Mouse (Mus musculus): ENCODE data around the gene Slc10a1.

The Slc10a1 gene

DNA sequence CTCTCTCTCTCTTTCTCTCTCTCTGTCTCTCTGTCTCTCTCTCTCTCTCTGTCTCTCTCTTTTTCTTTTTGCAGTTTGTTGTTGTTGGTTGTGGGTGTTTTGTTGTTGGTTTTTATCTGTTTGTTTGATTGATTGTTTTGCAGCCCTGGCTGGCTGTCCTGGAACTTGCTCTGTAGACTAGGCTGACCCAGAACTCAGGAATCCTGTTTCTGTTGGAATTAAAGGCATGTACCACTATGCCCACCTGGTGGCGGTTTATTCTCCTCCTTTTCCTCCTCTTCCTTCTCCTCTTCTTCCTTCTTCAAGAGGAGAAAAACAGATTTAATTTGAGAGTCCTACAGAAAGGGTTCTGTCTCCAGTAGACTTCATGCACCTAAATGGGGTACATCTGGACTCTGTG, 41.0 kb downstream of the Slc10a1 start:
- no peak for DNase-seq (ENCODE audit: low spot score in 2 of 2)

DNA sequence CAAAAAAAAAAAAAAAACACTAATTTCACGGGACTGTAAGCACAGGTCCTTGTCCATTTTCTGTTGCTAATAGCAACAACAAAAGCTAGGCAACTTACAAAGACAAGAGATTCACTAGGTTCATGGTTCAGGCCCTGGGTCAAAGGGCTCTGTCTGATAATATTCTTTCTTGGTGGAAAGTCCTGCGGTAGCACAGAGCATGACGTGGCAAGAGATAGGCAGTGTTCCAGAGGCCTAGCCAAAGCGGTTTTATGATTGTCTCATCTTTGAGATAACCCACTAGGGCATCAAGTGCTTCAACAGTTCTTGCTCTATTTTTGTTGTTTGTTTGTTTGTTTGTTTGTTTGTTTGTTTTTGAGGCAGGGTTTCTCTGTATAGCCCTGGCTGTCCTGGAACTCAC, 42.0 kb downstream of the Slc10a1 start:
- DNase-seq (ENCODE audit: low spot score in 2 of 2): no peak

DNA sequence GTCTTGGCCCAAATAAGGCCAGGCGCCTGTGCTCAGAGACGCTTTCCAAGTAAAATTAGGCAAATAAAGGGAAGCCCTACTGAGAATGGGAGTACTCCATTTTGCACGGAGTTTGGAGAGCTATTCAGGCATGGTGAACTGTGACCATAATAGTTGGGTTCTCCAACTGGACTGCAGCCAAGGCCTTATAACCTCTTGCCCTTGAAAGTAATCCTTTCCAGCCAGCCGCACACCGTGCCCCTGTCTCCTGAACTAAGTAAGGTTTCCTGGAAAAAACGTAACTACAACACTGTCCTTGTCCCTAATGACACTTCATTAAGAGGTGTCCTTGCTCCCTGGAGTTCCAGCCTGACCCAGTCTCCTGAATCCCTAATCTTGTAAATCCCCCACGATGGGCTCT, 42.6 kb downstream of the Slc10a1 start:
- DNase-seq (ENCODE audit: low spot score in 2 of 2): no peak

DNA sequence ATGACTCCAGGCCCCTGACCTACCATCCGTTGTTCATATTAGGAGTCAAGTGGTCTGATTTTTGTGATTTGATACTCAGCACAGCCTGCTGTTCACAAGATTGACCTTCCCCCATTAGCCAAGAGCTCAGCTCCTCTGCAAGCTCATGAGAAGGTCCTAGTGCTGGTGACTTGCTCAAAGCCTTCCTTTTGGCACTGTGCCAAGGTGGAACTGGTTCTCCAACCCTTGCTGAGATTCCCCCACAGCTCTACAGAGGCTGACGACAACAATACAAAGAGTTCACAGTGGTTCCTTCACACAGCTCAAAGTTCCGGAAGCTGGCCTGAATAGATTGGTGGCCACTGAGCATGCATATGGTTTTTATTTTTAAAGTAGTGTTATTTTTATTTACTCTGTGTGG, 44.3 kb downstream of the Slc10a1 start:
- no peak for DNase-seq (ENCODE audit: low spot score in 2 of 2)

DNA sequence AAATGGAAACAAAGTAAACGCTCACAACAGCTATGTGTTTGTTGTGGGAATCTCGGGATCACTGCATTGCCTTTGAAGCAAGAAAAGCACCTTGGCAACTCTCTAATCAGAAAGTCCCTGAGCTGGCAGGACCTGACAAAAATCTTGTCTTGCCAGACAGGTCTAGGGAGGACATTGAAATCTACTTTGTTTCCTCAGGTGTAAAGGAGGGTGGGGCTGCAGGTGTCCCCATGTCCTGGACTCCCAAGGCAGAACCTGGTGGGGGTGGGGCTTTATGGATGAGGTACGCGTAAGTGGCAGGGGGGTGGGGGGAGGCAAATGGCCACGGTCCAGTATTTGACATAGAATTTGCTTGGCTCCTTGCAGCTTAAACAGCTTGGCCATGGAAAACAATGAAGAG, 44.9 kb downstream of the Slc10a1 start:
- DNase-seq (ENCODE audit: low spot score in 2 of 2): no peak

DNA sequence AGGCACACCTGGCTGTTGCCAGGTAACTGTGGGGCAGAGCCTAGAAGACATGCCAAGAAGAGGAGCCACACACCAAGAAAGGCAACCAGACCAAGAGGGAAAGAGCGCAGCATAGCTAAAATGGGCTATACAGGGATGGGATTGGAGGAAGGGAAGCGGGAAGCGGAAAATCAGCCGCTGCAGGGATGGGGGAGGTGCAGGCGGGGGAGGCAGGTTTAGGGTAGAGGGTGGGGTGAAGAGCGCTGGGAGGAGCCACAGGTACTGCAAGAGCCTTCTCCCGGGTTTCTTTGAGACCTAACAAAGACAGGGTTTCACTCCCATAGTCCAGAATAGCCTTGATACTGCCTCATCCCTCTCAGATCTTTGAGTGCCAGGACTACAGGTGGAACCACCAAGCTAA, 45.6 kb downstream of the Slc10a1 start:
- DNase-seq (ENCODE audit: low spot score in 2 of 2): no peak

DNA sequence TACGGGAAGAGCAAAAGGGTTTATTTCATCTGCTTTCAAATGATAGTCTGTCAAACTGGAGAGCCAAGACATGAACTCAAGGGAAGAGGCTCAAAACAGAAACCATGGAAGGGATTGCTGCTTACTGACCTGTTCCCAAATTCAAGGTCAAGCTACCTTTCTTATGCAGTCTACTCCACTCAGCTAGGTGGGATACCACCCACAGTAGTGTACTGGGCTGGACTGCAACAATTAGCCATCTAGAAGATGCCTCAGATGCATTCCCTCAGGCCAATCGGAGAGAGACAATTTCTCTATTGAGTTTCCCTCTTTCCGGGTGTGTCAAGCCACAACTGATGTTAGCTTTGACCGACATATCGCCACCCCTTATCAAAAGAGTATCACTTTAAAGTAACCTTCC, 47.2 kb downstream of the Slc10a1 start:
- no peak for DNase-seq (ENCODE audit: low spot score in 2 of 2)

DNA sequence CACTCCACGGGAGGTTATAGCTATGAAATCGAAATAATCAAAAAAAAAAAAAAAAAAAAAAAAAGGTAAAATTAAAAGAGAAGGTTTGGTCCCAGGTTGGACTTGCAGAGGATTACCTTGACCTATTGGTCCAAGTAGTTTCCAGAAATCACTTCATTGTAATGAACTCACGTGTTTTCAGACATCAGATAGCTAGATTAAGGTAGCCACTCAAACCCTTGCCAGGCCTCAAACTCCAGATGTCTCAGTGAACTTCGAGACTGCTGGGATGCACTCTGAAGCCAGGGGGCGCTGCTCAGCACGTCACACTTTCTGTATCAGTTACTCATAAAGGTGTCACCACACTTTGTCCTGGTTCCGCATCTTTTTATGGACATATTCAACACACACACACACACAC, 50.7 kb downstream of the Slc10a1 start:
- no peak for DNase-seq (ENCODE audit: low spot score in 2 of 2)

DNA sequence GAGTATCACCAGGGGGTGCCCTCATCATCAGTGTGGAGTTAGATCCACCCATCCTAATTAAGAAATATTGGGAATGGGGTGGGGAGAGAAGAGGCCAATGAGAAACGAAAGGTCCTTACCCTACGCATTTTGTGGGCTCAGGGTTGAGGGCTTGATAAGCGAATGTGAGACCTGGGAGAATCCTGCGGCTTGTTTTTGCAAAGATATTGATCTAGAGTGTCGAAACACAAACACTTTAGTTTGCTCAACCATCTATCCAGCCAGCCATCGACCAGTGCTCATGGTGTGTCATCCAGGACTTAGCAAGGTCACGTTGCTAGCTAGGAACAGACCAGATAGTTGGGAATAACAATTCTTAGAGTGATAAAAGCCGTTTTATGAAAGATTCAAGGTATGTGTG, 58.9 kb downstream of the Slc10a1 start:
- DNase-seq (ENCODE audit: low spot score in 2 of 2): no peak
